Mouse (Mus musculus) heart, adult 2 months (tissue): ENCODE measurements around the gene Ptpn13. TPM values are rescaled to one million over a fixed set of nuclear protein-coding genes. Genes with fewer than 3 reads are reported as not detected.

Experiments used
- DNase-seq, 2 experiments: peaks; one replicate each; pipeline ENCODE4 v3.0.0; 2021
- H3K27ac ChIP-seq: fragments of 200-600 bp; 2 replicates; pipeline ENCODE4 v1.8.1; 2022
- H3K27me3 ChIP-seq: fragments of 200-500 bp; 2 replicates; pipeline ENCODE4 v1.6.1; 2012; ENCODE audit warnings: mild to moderate bottlenecking, low read length, inconsistent platforms, mixed read lengths; ENCODE audit not compliant: control insufficient read depth, insufficient read depth
- H3K36me3 ChIP-seq: fragments of 200-500 bp; 2 replicates; pipeline ENCODE4 v1.6.1; 2012; ENCODE audit warnings: low read length, inconsistent platforms; ENCODE audit not compliant: control insufficient read depth, insufficient read depth
- H3K4me1 ChIP-seq: fragments of 200-500 bp; 2 replicates; pipeline ENCODE4 v1.6.1; 2011; ENCODE audit warnings: low read length; ENCODE audit not compliant: control insufficient read depth, insufficient read depth
- H3K4me3 ChIP-seq: fragments of 200-600 bp; 2 replicates; pipeline ENCODE4 v1.8.1; 2022
- H3K79me2 ChIP-seq: fragments of 200-500 bp; replicated peaks from 2 replicates; pipeline ENCODE4 v1.6.1; 2012; ENCODE audit warnings: mild to moderate bottlenecking, inconsistent platforms, low read length, moderate library complexity, mixed read lengths; ENCODE audit not compliant: control insufficient read depth, insufficient read depth
- H3K9ac ChIP-seq: fragments of 200-500 bp; 2 replicates; pipeline ENCODE4 v1.6.1; 2012; ENCODE audit warnings: low read depth, mild to moderate bottlenecking, control low read depth, inconsistent platforms, low read length, mixed read lengths
- CTCF ChIP-seq: fragments of 200-600 bp; IDR thresholded peaks from 2 replicates; pipeline ENCODE4 v1.8.1; 2022; ENCODE audit warnings: antibody characterized with exemption, mild to moderate bottlenecking, moderate library complexity
- EP300 ChIP-seq: fragments of 200-500 bp; IDR thresholded peaks from 2 replicates; pipeline ENCODE4 v1.6.1; 2011; ENCODE audit warnings: low read depth, low read length, control low read depth; ENCODE audit not compliant: insufficient read depth
- POLR2A ChIP-seq: fragments of 200-500 bp; IDR thresholded peaks from 2 replicates; pipeline ENCODE4 v1.6.1; 2011; ENCODE audit warnings: mild to moderate bottlenecking, low read depth, low read length, control low read depth; ENCODE audit not compliant: insufficient read depth
- WGBS: fragments of 180-500 bp; shearing (Covaris S2); methylation state at CpG from one replicate; pipeline ENCODE4 v1.1.7; 2018; 5-methylcytosine and 5-hydroxymethylcytosine counted together
- intact Hi-C: fragments of 180-260 bp; cut with DNase I; formaldehyde crosslinking; loops from one replicate; pipeline ENCODE4 v1.15.1; 2025
- polyA plus RNA-seq: library from polyadenylated mRNA; depleted of rRNA; stranded (reverse); fragments of >200 nt; gene quantifications from 2 replicates; pipeline ENCODE4 v1.2.3, GENCODE M21; 2012
- total RNA-seq, 2 experiments: library from RNA; stranded (reverse); gene quantifications; 2 replicates each; pipeline ENCODE4 v1.2.3; 2021

The Ptpn13 gene
- total and polyA plus RNA-seq, 3 experiments: 2.1 to 5.8 (median 5.3) TPM

- no peak overlapping the region for H3K4me3 ChIP-seq
- no peak overlapping the region for H3K27ac ChIP-seq
- no peaks in the 10 kb centered on the region for H3K36me3 ChIP-seq
- H3K79me2 ChIP-seq: no peaks in the 10 kb centered on the region
- 81% methylated on average over 5 of the region's 5 CpGs for WGBS
- intact Hi-C loops: no loop called here
- no peak overlapping the region for H3K9ac ChIP-seq
- DNase-seq: no peak
- no peaks in the 10 kb centered on the region for H3K27me3 ChIP-seq
- TF ChIP-seq EP300 (no peak), POLR2A (no peak), CTCF (no peak)
- no peaks in the 10 kb centered on the region for H3K4me1 ChIP-seq
These were observed 66.8 kb downstream of the Ptpn13 start for GRCm38 (mm10) chr5:103491788-103492187.

GRCm38 (mm10) chr5:103497061-103497460 is 72.1 kb downstream of the Ptpn13 start:
- Histone ChIP-seq H3K9ac (no peak overlapping the region), H3K4me3 (no peak overlapping the region), H3K27me3 (no peaks in the 10 kb centered on the region), H3K79me2 (no peaks in the 10 kb centered on the region), H3K27ac (no peak overlapping the region), H3K4me1 (no peaks in the 10 kb centered on the region), H3K36me3 (no peaks in the 10 kb centered on the region)
- intact Hi-C loops: no loop called here
- 95% methylated on average over 5 of the region's 5 CpGs for WGBS
- TF ChIP-seq CTCF (no peak), POLR2A (no peak), EP300 (no peak)
- no peak for DNase-seq

GRCm38 (mm10) chr5:103497480-103497879 is 72.5 kb downstream of the Ptpn13 start:
- TF ChIP-seq CTCF (no peak), EP300 (no peak), POLR2A (no peak)
- Histone ChIP-seq H3K36me3 (no peaks in the 10 kb centered on the region), H3K79me2 (no peaks in the 10 kb centered on the region), H3K9ac (no peak overlapping the region), H3K27me3 (no peaks in the 10 kb centered on the region), H3K4me3 (no peak overlapping the region), H3K4me1 (no peaks in the 10 kb centered on the region), H3K27ac (no peak overlapping the region)
- no peak for DNase-seq
- 85% methylated on average over 2 of the region's 2 CpGs for WGBS
- intact Hi-C loops: no loop called here

- WGBS: 40% methylated on average over 6 of the region's 6 CpGs
- intact Hi-C loops: no loop called here
- no peak overlapping the region for H3K4me3 ChIP-seq
- no peak overlapping the region for H3K9ac ChIP-seq
- TF ChIP-seq POLR2A: no peak
- no peak for TF ChIP-seq CTCF
- no peak for TF ChIP-seq EP300
- H3K36me3 ChIP-seq: no peaks in the 10 kb centered on the region
- no peaks in the 10 kb centered on the region for H3K27me3 ChIP-seq
- no peak overlapping the region for H3K27ac ChIP-seq
- DNase-seq: no peak
- H3K79me2 ChIP-seq: no peaks in the 10 kb centered on the region
- no peaks in the 10 kb centered on the region for H3K4me1 ChIP-seq
These were observed 74.3 kb downstream of the Ptpn13 start for GRCm38 (mm10) chr5:103499305-103499704.

- Histone ChIP-seq H3K27me3 (no peaks in the 10 kb centered on the region), H3K27ac (no peak overlapping the region), H3K4me3 (no peak overlapping the region), H3K4me1 (no peaks in the 10 kb centered on the region), H3K9ac (no peak overlapping the region), H3K36me3 (no peaks in the 10 kb centered on the region), H3K79me2 (no peaks in the 10 kb centered on the region)
- no peak for TF ChIP-seq CTCF
- TF ChIP-seq POLR2A: no peak
- no peak for TF ChIP-seq EP300
- 90% methylated on average over 9 of the region's 9 CpGs for WGBS
- DNase-seq: no peak
- intact Hi-C loops: no loop called here
These were observed 76.1 kb downstream of the Ptpn13 start for GRCm38 (mm10) chr5:103501076-103501475.

- 85% methylated on average over 6 of the region's 6 CpGs for WGBS
- Histone ChIP-seq H3K4me1 (no peaks in the 10 kb centered on the region), H3K27me3 (no peaks in the 10 kb centered on the region), H3K9ac (no peak overlapping the region), H3K4me3 (no peak overlapping the region), H3K36me3 (no peaks in the 10 kb centered on the region), H3K79me2 (no peaks in the 10 kb centered on the region), H3K27ac (no peak overlapping the region)
- intact Hi-C loops: no loop called here
- no peak for TF ChIP-seq POLR2A
- TF ChIP-seq CTCF: no peak
- TF ChIP-seq EP300: no peak
- no peak for DNase-seq
These were observed 76.8 kb downstream of the Ptpn13 start for GRCm38 (mm10) chr5:103501839-103502238.

- no peak for DNase-seq
- Histone ChIP-seq H3K27ac (no peak overlapping the region), H3K4me1 (no peaks in the 10 kb centered on the region), H3K36me3 (no peaks in the 10 kb centered on the region), H3K27me3 (no peaks in the 10 kb centered on the region), H3K9ac (no peak overlapping the region), H3K79me2 (no peaks in the 10 kb centered on the region), H3K4me3 (no peak overlapping the region)
- intact Hi-C loops: no loop called here
- WGBS: 68% methylated on average over 9 of the region's 9 CpGs
- TF ChIP-seq CTCF: 0 out of 2 replicates have a peak, but pooled peaks have one; percentile 6
- no peak for TF ChIP-seq EP300
These were observed 88.2 kb downstream of the Ptpn13 start for GRCm38 (mm10) chr5:103513162-103513561.
